Mouse (Mus musculus): Measurements from ENCODE around the gene Col5a1.

GRCm38 (mm10) chr2:27870586-27870985 lies 15.6 kb upstream of the Col5a1 start:
- no peak for TF ChIP-seq CTCF (conservative IDR thresholded peaks at IDR 0.05; ENCODE audit: low read length)
- no peak for TF ChIP-seq NANOG (IDR thresholded peaks at IDR 0.05; ENCODE audit: borderline replicate concordance, low read length)
- TF ChIP-seq POU5F1 (IDR thresholded peaks at IDR 0.05; ENCODE audit: borderline replicate concordance, low read length) = no peak
